In the genomic region with DNA sequence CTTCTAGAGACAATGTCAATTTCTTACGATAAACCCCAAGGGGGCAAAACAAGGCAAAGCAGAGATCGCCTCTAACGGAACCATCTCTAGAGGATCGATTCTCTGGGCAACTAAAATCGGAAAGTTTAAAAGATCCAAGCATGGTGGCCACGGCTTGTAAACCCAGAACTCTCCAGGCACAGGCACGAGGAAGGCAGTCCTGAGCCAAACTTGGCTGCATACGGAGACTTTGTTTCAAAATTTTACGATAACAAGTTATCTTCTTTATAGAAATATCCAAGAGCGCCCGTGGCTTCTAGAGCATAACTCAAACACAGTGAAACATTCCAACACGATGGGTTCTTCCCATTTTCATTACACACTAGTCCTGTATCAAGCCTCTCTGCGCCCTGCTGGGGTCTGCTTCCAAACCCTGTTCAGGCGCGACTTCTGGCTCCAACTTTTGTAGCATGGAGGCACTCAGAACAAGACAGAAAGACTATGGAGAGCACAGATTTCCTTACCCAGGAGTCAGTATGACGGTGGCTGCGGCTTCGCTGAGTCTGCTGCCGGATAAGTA, we compare ENCODE assay signal across 8 mouse cellular contexts. TPM values are rescaled to one million over a fixed set of nuclear protein-coding genes. Genes with fewer than 3 reads are reported as not detected.
DNase-seq lines count a peak whose midpoint lies in the region; ATAC-seq and TF ChIP-seq lines count a peak whose summit lies in the region.

No protein-coding gene starts in this region.

- TF ChIP-seq POLR2A in thymus, adult 2 months (IDR thresholded peaks at IDR 0.05; ENCODE audit: control insufficient read depth, extremely low read depth, insufficient read depth, low read length, poor library complexity), result no peak

- peak overlapping the region; percentile 78 for H3K4me3 ChIP-seq in thymus, adult 2 months (ENCODE audit: control insufficient read depth, insufficient read depth, low read length)
- H3K4me3 ChIP-seq in liver, embryonic 15.5 days (replicated peaks), result peak overlapping the region; percentile 74

- no peaks in the 10 kb centered on the region for H3K27me3 ChIP-seq in thymus, adult 2 months (ENCODE audit: control insufficient read depth, insufficient read depth, low read length)
- peaks cover 5% of the 10 kb centered on the region; the same call in 1 of the 2 replicates for H3K27me3 ChIP-seq in liver, embryonic 15.5 days

- H3K9me3 ChIP-seq in liver, embryonic 15.5 days (replicated peaks), result no peaks in the 10 kb centered on the region

- no peak for DNase-seq in frontal cortex, postnatal 25 days (ENCODE audit: low spot score in 2 of 2)
- no peak for DNase-seq in thymus, adult 2 months
- DNase-seq in thymus, postnatal 4 days, result no peak
- no peak for DNase-seq in natural killer cell, adult 2 months (ENCODE audit: low spot score in 2 of 2)
- DNase-seq in urinary bladder, postnatal 36 days (ENCODE audit: low spot score in 2 of 2), result no peak
- DNase-seq in MN1 (ENCODE audit: low spot score), result no peak

- H3K36me3 ChIP-seq in thymus, adult 2 months (ENCODE audit: control insufficient read depth, insufficient read depth, low read length), result peaks cover 27% of the 10 kb centered on the region
- peaks cover 33% of the 10 kb centered on the region for H3K36me3 ChIP-seq in liver, embryonic 15.5 days (replicated peaks)

- H3K9ac ChIP-seq in liver, embryonic 15.5 days, result peak overlapping the region; percentile 68

- 0 out of 2 replicates have a peak, but pooled peaks cover 4% of the 10 kb centered on the region for H3K4me1 ChIP-seq in thymus, adult 2 months (replicated peaks; ENCODE audit: control insufficient read depth, insufficient read depth, low read length)
- H3K4me1 ChIP-seq in liver, embryonic 15.5 days (replicated peaks), result peaks cover 19% of the 10 kb centered on the region

- peak overlapping the region; percentile 80 for H3K4me2 ChIP-seq in liver, embryonic 15.5 days

- no peak for TF ChIP-seq CTCF in thymus, adult 2 months (IDR thresholded peaks at IDR 0.05; ENCODE audit: borderline replicate concordance, control insufficient read depth, extremely low read depth, insufficient read depth, low read length, poor library complexity)

- WGBS in thymus, adult 2 months, result 2% methylated on average over 19 of the region's 19 CpGs
- WGBS in liver, embryonic 15.5 days (ENCODE audit: insufficient replicate concordance), result 1% methylated on average over 19 of the region's 19 CpGs

- H3K27ac ChIP-seq in thymus, adult 2 months (ENCODE audit: control insufficient read depth, insufficient read depth, low read length), result no peak overlapping the region
- peak overlapping the region; percentile 69 for H3K27ac ChIP-seq in liver, embryonic 15.5 days (replicated peaks)

- ATAC-seq in frontal cortex, adult (ENCODE audit: low TSS enrichment), result peak; percentile 29; the same call in 1 of the 2 replicates
- peak; percentile 8; the same call in 1 of the 2 replicates for ATAC-seq in liver, embryonic 15.5 days (ENCODE audit: insufficient read depth)

RNA-seq across cellular contexts. Expression of a gene that starts 0.4 kb away (rescaled TPM):
- 17.4 and 20.0 TPM in 2 replicates for polyA plus RNA-seq in thymus, adult 2 months (2012; rRNA removed)
- 19.2 and 20.6 TPM in 2 replicates for polyA plus RNA-seq in liver, embryonic 15.5 days (2015; fragmentation: Nextera tagmentation; extraction: Ambion mirVana)

RNA-seq across cellular contexts. Expression of a gene that starts 12.5 kb away (rescaled TPM):
- 17.0 and 22.3 TPM in 2 replicates for polyA plus RNA-seq in thymus, adult 2 months (2012; rRNA removed)
- polyA plus RNA-seq in liver, embryonic 15.5 days (2015; fragmentation: Nextera tagmentation; extraction: Ambion mirVana), result 5.2 and 6.0 TPM in 2 replicates

RNA-seq across cellular contexts. Expression of a gene that starts 36.4 kb away (rescaled TPM):
- 1.4 and 3.1 TPM in 2 replicates for polyA plus RNA-seq in thymus, adult 2 months (2012; rRNA removed)
- 0.90 and 0.92 TPM in 2 replicates for polyA plus RNA-seq in liver, embryonic 15.5 days (2015; fragmentation: Nextera tagmentation; extraction: Ambion mirVana)
